Mouse (Mus musculus): ENCODE results near the gene Cldn2. TPM values are rescaled to one million over a fixed set of nuclear protein-coding genes. Genes with fewer than 3 reads are reported as not detected.

Cldn2 gene
- polyA plus RNA-seq, 1 experiment from 2014 or later, result 0.25 TPM

DNA sequence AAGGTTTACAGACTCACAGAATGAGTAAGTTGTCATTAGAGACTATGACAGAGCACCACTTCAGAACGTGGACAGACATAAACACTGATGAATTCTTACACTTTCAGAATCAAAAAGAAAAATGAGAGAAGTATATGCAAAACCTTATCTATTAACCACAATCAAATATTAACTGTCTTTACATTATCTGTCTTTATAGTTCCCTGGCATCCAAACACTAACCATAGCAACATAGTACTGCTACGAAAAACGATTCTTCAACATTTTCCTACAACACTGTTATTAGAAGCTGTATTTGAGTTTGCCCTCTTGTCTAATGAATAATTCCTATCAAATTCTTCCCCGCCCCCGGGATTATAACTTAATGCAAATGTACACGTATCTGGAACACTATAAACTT lies 40.5 kb downstream of the Cldn2 start:
- Histone ChIP-seq H3K4me1 (replicated peaks) (no peaks in the 10 kb centered on the region), H3K36me3 (no peaks in the 10 kb centered on the region), H3K4me3 (replicated peaks) (no peak overlapping the region), H3K4me2 (no peak overlapping the region), H3K27me3 (no peaks in the 10 kb centered on the region), H3K27ac (no peak overlapping the region), H3K9me3 (replicated peaks) (no peaks in the 10 kb centered on the region), H3K9ac (no peak overlapping the region)
- 64% methylated on average over 6 of the region's 6 CpGs for WGBS (ENCODE audit: insufficient replicate concordance)
- no peak for ATAC-seq (ENCODE audit: low read depth)
- no peak for DNase-seq

DNA sequence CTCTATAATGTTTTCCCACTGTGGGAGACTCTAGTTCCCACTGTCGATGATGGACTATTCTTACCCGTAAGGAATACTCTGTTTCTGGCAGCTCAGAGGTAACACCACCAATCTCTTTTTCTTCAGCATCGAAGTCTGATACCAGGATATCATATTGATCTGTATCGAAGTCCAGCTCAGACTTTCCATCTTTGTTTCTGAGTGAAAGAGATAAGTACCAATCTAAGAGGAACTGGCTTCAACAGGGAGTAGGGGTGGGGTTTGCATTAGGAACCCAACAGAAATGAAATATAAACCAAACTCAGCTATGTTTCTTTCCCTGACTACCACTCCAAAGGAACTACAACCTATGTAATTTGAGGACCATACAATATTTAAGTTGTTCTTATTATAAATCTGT lies 54.2 kb downstream of the Cldn2 start:
- Histone ChIP-seq H3K9ac (no peak overlapping the region), H3K4me3 (replicated peaks) (no peak overlapping the region), H3K4me2 (no peak overlapping the region), H3K36me3 (no peaks in the 10 kb centered on the region), H3K9me3 (replicated peaks) (no peaks in the 10 kb centered on the region), H3K4me1 (replicated peaks) (no peaks in the 10 kb centered on the region), H3K27me3 (no peaks in the 10 kb centered on the region), H3K27ac (no peak overlapping the region)
- ATAC-seq (ENCODE audit: low read depth) (no peak), DNase-seq (no peak)
- WGBS (ENCODE audit: insufficient replicate concordance), result 69% methylated on average over 4 of the region's 4 CpGs

GRCm38 (mm10) chrX:139859402-139859801 lies 58.8 kb downstream of the Cldn2 start:
- H3K27me3 ChIP-seq, result no peaks in the 10 kb centered on the region
- WGBS (ENCODE audit: insufficient replicate concordance), result 68% methylated on average over 5 of the region's 5 CpGs
- H3K9ac ChIP-seq, result no peak overlapping the region
- ATAC-seq (ENCODE audit: low read depth) (no peak), DNase-seq (no peak)
- H3K4me2 ChIP-seq, result no peak overlapping the region
- no peak overlapping the region for H3K4me3 ChIP-seq (replicated peaks)
- H3K36me3 ChIP-seq, result no peaks in the 10 kb centered on the region
- H3K27ac ChIP-seq, result no peak overlapping the region
- no peaks in the 10 kb centered on the region for H3K9me3 ChIP-seq (replicated peaks)
- H3K4me1 ChIP-seq (replicated peaks), result no peaks in the 10 kb centered on the region

Other genes starting within 250 kb of the Cldn2 start
- 34.1 and 40.5 TPM in 2 replicates for gene Rnf128, start 237.5 kb upstream of the Cldn2 start, polyA plus RNA-seq (2015; fragmentation: Nextera tagmentation; extraction: Ambion mirVana)
- 0.68 and 0.85 TPM in 2 replicates for gene Tbc1d8b, start 115.8 kb upstream of the Cldn2 start, polyA plus RNA-seq (2015; fragmentation: Nextera tagmentation; extraction: Ambion mirVana)
- 0.14 TPM in 1 of 2 replicates, not detected in the other for gene Gm15013, start 86.3 kb upstream of the Cldn2 start, polyA plus RNA-seq (2015; fragmentation: Nextera tagmentation; extraction: Ambion mirVana)
- gene Ripply1, start 18.5 kb upstream of the Cldn2 start, polyA plus RNA-seq (2015; fragmentation: Nextera tagmentation; extraction: Ambion mirVana), result not detected in 2 replicates
- 11.3 and 15.0 TPM in 2 replicates for gene Morc4, start 70.8 kb downstream of the Cldn2 start, polyA plus RNA-seq (2015; fragmentation: Nextera tagmentation; extraction: Ambion mirVana)
- gene Rbm41, start 197.8 kb downstream of the Cldn2 start, polyA plus RNA-seq (2015; fragmentation: Nextera tagmentation; extraction: Ambion mirVana), result 1.6 and 2.1 TPM in 2 replicates

Measured in liver, embryonic 13.5 days (tissue).